Mouse (Mus musculus) embryonic facial prominence, embryonic 14.5 days (tissue): ENCODE data around the gene Palmd. TPM values are rescaled to one million over a fixed set of nuclear protein-coding genes. Genes with fewer than 3 reads are reported as not detected.

Experiments
- ATAC-seq: fragments of 200-750 bp; cut with Nextera tagmentation; 2 replicates; pipeline ENCODE4 v1.8.0; 2017; ENCODE audit warnings: low read depth, moderate number of reproducible peaks, moderate TSS enrichment
- DNase-seq: peaks from one replicate; pipeline ENCODE4 v3.0.0-alpha.2; 2015; ENCODE audit warnings: low spot score
- H3K27ac ChIP-seq: fragments of 300-500 bp; sonication (generic); replicated peaks from 2 replicates; pipeline ENCODE4 v1.5.1; 2014; ENCODE audit warnings: low read depth, mild to moderate bottlenecking, low read length, moderate library complexity
- H3K27me3 ChIP-seq: fragments of 300-500 bp; sonication (generic); replicated peaks from 2 replicates; pipeline ENCODE4 v1.6.1; 2014; ENCODE audit warnings: low read length; ENCODE audit not compliant: control insufficient read depth, insufficient read depth
- H3K36me3 ChIP-seq: fragments of 300-500 bp; sonication (generic); 2 replicates; pipeline ENCODE4 v1.6.1; 2014; ENCODE audit warnings: low read length, mixed read lengths; ENCODE audit not compliant: control insufficient read depth, insufficient read depth
- H3K4me1 ChIP-seq: fragments of 300-500 bp; sonication (generic); 2 replicates; pipeline ENCODE4 v1.6.1; 2014; ENCODE audit warnings: antibody characterized with exemption, low read length; ENCODE audit not compliant: control insufficient read depth, insufficient read depth
- H3K4me2 ChIP-seq: fragments of 300-500 bp; sonication (generic); 2 replicates; pipeline ENCODE4 v1.6.1; 2014; ENCODE audit warnings: low read depth, mild to moderate bottlenecking, low read length, moderate library complexity, mixed read lengths
- H3K4me3 ChIP-seq: fragments of 300-500 bp; sonication (generic); 2 replicates; pipeline ENCODE4 v1.5.1; 2014; ENCODE audit warnings: low read depth, mild to moderate bottlenecking, low read length
- H3K9ac ChIP-seq: fragments of 300-500 bp; sonication (generic); 2 replicates; pipeline ENCODE4 v1.6.1; 2014; ENCODE audit warnings: low read depth, mild to moderate bottlenecking, low read length, moderate library complexity, mixed read lengths
- H3K9me3 ChIP-seq: fragments of 300-500 bp; sonication (generic); 2 replicates; pipeline ENCODE4 v1.6.1; 2016; ENCODE audit warnings: low read length; ENCODE audit not compliant: control insufficient read depth
- WGBS: fragments of 180-500 bp; shearing (Covaris S2); extraction: QIAGEN DNeasy Blood & Tissue Kit; methylation state at CpG from one replicate; pipeline ENCODE4 v1.1.7; 2014; 5-methylcytosine and 5-hydroxymethylcytosine counted together
- polyA plus RNA-seq: library from polyadenylated mRNA; unstranded; fragments of >200 nt; fragmentation: Nextera tagmentation; extraction: Ambion mirVana; gene quantifications from 2 replicates; pipeline ENCODE4 v1.2.1, GENCODE M21; 2014

Gene Palmd
- polyA plus RNA-seq, 1 experiment from 2014 or later = 24.5 TPM

DNA sequence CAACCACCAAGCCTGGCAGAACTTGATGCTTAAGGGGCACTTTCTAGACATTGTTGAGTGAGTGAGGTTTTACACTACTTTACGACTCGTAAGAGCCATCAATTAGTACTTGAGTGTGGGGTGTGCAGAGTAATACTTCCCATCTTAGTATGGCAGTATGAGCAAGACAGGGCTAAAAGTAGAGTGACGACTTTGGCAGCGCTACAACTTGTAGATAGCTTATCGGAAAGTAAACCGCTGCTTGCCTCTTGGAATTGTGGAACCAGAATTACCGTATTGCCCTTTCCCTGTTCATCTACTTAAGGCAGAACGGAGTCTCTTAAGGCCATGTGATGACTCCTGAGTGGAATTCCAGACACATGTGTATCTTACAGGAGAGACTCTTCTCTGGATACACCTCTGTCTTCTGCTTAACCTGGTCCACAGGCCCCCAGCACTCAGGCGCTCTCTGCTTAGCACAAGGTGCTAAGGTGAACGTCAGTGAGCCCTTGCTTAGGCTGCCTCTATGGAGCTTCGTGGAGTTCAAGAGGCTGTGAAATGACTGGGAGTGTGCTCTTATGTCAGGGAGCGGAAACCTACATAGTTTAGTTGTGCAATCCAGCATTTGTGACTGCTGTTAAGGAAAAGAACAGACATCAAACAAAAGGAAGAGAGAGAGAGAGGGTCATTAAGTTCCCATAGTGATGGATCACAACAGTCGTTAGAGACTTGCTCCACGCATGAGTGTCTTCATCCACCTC, 86.4 kb downstream of the Palmd start:
- ATAC-seq (no peak), DNase-seq (no peak)
- H3K9ac ChIP-seq = no peak overlapping the region
- H3K27me3 ChIP-seq = no peaks in the 10 kb centered on the region
- H3K4me2 ChIP-seq = no peak overlapping the region
- H3K27ac ChIP-seq = no peak overlapping the region
- WGBS = 92% methylated on average over 14 of the region's 14 CpGs
- H3K4me3 ChIP-seq = no peak overlapping the region
- no peaks in the 10 kb centered on the region for H3K9me3 ChIP-seq
- no peaks in the 10 kb centered on the region for H3K4me1 ChIP-seq
- H3K36me3 ChIP-seq = no peaks in the 10 kb centered on the region

GRCm38 (mm10) chr3:116870372-116870771, 98.4 kb downstream of the Palmd start:
- WGBS = 42% methylated on average over 3 of the region's 3 CpGs
- Histone ChIP-seq H3K9me3 (no peaks in the 10 kb centered on the region), H3K27ac (no peak overlapping the region), H3K4me1 (no peaks in the 10 kb centered on the region), H3K9ac (no peak overlapping the region), H3K4me3 (no peak overlapping the region), H3K4me2 (no peak overlapping the region), H3K36me3 (no peaks in the 10 kb centered on the region), H3K27me3 (no peaks in the 10 kb centered on the region)
- DNase-seq (no peak), ATAC-seq (no peak)

Other genes starting within 250 kb of the Palmd start
- gene Agl, start 160.8 kb downstream of the Palmd start, polyA plus RNA-seq = 35.5 and 48.7 TPM in 2 replicates
- 10.0 and 13.0 TPM in 2 replicates for gene Frrs1, start 109.5 kb downstream of the Palmd start, polyA plus RNA-seq
- gene 4930455H04Rik, start 720 bp downstream of the Palmd start, polyA plus RNA-seq = not detected in 2 replicates